17 mouse cellular contexts compared by ENCODE assay signal in genomic region chr12:91295870-91296269, GRCm38 (mm10).
DNase-seq lines count a peak whose midpoint lies in the region; ATAC-seq and TF ChIP-seq lines count a peak whose summit lies in the region.
"Had no signal": no experiment of that assay in that cellular context is flagged by ENCODE, and none has a peak within 500 bp of the region (broad histone marks: within the 10 kb centered on the region; RNA-seq: fewer than 3 reads in every experiment).

No protein-coding gene starts in this region.

- no peak for TF ChIP-seq CTCF in liver, embryonic 14.5 days (IDR thresholded peaks at IDR 0.05; ENCODE audit: low read depth)

- peak; percentile 57 for DNase-seq in midbrain, embryonic 14.5 days
- no peak for DNase-seq in midbrain, embryonic 11.5 days (ENCODE audit: low spot score, missing footprints)
- DNase-seq in c-Kit-positive CD71-positive TER-119-positive erythroid progenitor cells, embryonic 14.5 days (ENCODE audit: low spot score) = peak; percentile 69
- DNase-seq in liver, embryonic 14.5 days (ENCODE audit: low read depth in 3 of 3, low spot score in 3 of 3) = peak; percentile 63 to 70 (median 67)
- no peak for DNase-seq in adrenal gland, adult 18-20 months (ENCODE audit: low spot score in 2 of 2)
- DNase-seq: cerebellum, adult 9-10 months; gastrocnemius, postnatal 10 days; heart, adult 2 months; kidney, adult 8-10 months; kidney, postnatal 4 days; lung, postnatal 36 days; thymus, postnatal 25 days had no signal

- ATAC-seq in midbrain, embryonic 14.5 days (ENCODE audit: low FRiP score, low TSS enrichment) = no peak
- no peak for ATAC-seq in midbrain, embryonic 11.5 days (ENCODE audit: low FRiP score)
- peak; percentile 92 for ATAC-seq in liver, embryonic 14.5 days (ENCODE audit: insufficient read depth)
- ATAC-seq in neural tube, embryonic 15.5 days (ENCODE audit: low FRiP score) = peak; percentile 66
- ATAC-seq in forebrain, embryonic 15.5 days (replicated peaks) = no peak
- ATAC-seq: Patski had no signal

- H3K4me3 ChIP-seq in midbrain, embryonic 14.5 days (replicated peaks; ENCODE audit: low read depth, low read length) = no peak overlapping the region
- no peak overlapping the region for H3K4me3 ChIP-seq in midbrain, embryonic 11.5 days (ENCODE audit: low read depth, low read length)
- no peak overlapping the region for H3K4me3 ChIP-seq in liver, embryonic 14.5 days (ENCODE audit: insufficient read depth in 1 of 2, low read depth in 2 of 2, low read length in 2 of 2)
- H3K4me3 ChIP-seq in neural tube, embryonic 15.5 days (replicated peaks) = no peak overlapping the region
- H3K4me3 ChIP-seq in forebrain, embryonic 15.5 days = no peak overlapping the region
- H3K4me3 ChIP-seq: heart, adult 2 months; myocyte had no signal

- no peaks in the 10 kb centered on the region for H3K27me3 ChIP-seq in midbrain, embryonic 14.5 days (ENCODE audit: control insufficient read depth, insufficient read depth, low read length)
- H3K27me3 ChIP-seq in midbrain, embryonic 11.5 days (ENCODE audit: control insufficient read depth, insufficient read depth, low read length) = no peaks in the 10 kb centered on the region
- H3K27me3 ChIP-seq in liver, embryonic 14.5 days (ENCODE audit: control insufficient read depth, insufficient read depth, low read length) = no peaks in the 10 kb centered on the region
- no peaks in the 10 kb centered on the region for H3K27me3 ChIP-seq in neural tube, embryonic 15.5 days (replicated peaks)
- no peaks in the 10 kb centered on the region for H3K27me3 ChIP-seq in forebrain, embryonic 15.5 days
- H3K27me3 ChIP-seq: Patski had no signal

- H3K36me3 ChIP-seq in midbrain, embryonic 14.5 days (ENCODE audit: control insufficient read depth, insufficient read depth, low read length) = no peaks in the 10 kb centered on the region
- H3K36me3 ChIP-seq in midbrain, embryonic 11.5 days (ENCODE audit: control insufficient read depth, insufficient read depth, low read length) = no peaks in the 10 kb centered on the region
- peaks cover 22% of the 10 kb centered on the region for H3K36me3 ChIP-seq in liver, embryonic 14.5 days (replicated peaks; ENCODE audit: control insufficient read depth, insufficient read depth, low read depth)
- no peaks in the 10 kb centered on the region for H3K36me3 ChIP-seq in neural tube, embryonic 15.5 days
- H3K36me3 ChIP-seq in forebrain, embryonic 15.5 days = no peaks in the 10 kb centered on the region

- TF ChIP-seq EP300 in liver, embryonic 14.5 days (IDR thresholded peaks at IDR 0.05; ENCODE audit: low read depth) = peak; percentile 74

- H3K4me1 ChIP-seq in midbrain, embryonic 14.5 days (ENCODE audit: control insufficient read depth, insufficient read depth, low read length) = no peaks in the 10 kb centered on the region
- H3K4me1 ChIP-seq in midbrain, embryonic 11.5 days (ENCODE audit: control insufficient read depth, insufficient read depth, low read length) = no peaks in the 10 kb centered on the region
- H3K4me1 ChIP-seq in liver, embryonic 14.5 days (replicated peaks; ENCODE audit: control insufficient read depth in 2 of 2, insufficient read depth in 2 of 2, low read length in 1 of 2) = peaks cover 12 to 16% of the 10 kb centered on the region in 2 experiments
- H3K4me1 ChIP-seq in neural tube, embryonic 15.5 days = peaks cover 9% of the 10 kb centered on the region; the same call in 1 of the 2 replicates
- H3K4me1 ChIP-seq in forebrain, embryonic 15.5 days = no peaks in the 10 kb centered on the region

- no peak overlapping the region; the same call in 1 of the 2 replicates for H3K27ac ChIP-seq in midbrain, embryonic 14.5 days (replicated peaks; ENCODE audit: low read depth, low read length)
- H3K27ac ChIP-seq in midbrain, embryonic 11.5 days (ENCODE audit: low read depth, low read length) = no peak overlapping the region
- peak overlapping the region; percentile 57 for H3K27ac ChIP-seq in liver, embryonic 14.5 days
- H3K27ac ChIP-seq in neural tube, embryonic 15.5 days (replicated peaks) = peak overlapping the region; percentile 24; the same call in 1 of the 2 replicates
- no peak overlapping the region for H3K27ac ChIP-seq in forebrain, embryonic 15.5 days (replicated peaks)
- H3K27ac ChIP-seq: heart, adult 2 months; stomach, postnatal 0 days had no signal

- 63% methylated on average over 7 of the region's 7 CpGs for WGBS in midbrain, embryonic 14.5 days
- 87% methylated on average over 7 of the region's 7 CpGs for WGBS in midbrain, embryonic 11.5 days
- WGBS in liver, embryonic 14.5 days (ENCODE audit: insufficient replicate concordance) = 46% methylated on average over 7 of the region's 7 CpGs
- WGBS in neural tube, embryonic 15.5 days = 48% methylated on average over 7 of the region's 7 CpGs
- 87% methylated on average over 7 of the region's 7 CpGs for WGBS in forebrain, embryonic 15.5 days

- no peak overlapping the region for H3K4me2 ChIP-seq in midbrain, embryonic 14.5 days (ENCODE audit: low read length)
- no peak overlapping the region for H3K4me2 ChIP-seq in midbrain, embryonic 11.5 days
- H3K4me2 ChIP-seq in liver, embryonic 14.5 days (ENCODE audit: low read depth) = peak overlapping the region; percentile 39
- H3K4me2 ChIP-seq in neural tube, embryonic 15.5 days = peak overlapping the region; percentile 9; the same call in 1 of the 2 replicates
- H3K4me2 ChIP-seq in forebrain, embryonic 15.5 days (replicated peaks) = no peak overlapping the region

- no peak overlapping the region for H3K9ac ChIP-seq in midbrain, embryonic 14.5 days (replicated peaks; ENCODE audit: low read length)
- H3K9ac ChIP-seq in midbrain, embryonic 11.5 days (ENCODE audit: low read length) = no peak overlapping the region
- no peak overlapping the region for H3K9ac ChIP-seq in liver, embryonic 14.5 days (replicated peaks)
- no peak overlapping the region for H3K9ac ChIP-seq in neural tube, embryonic 15.5 days (replicated peaks)
- no peak overlapping the region for H3K9ac ChIP-seq in forebrain, embryonic 15.5 days (replicated peaks)

- no peaks in the 10 kb centered on the region for H3K9me3 ChIP-seq in midbrain, embryonic 14.5 days (ENCODE audit: control insufficient read depth, low read length)
- no peaks in the 10 kb centered on the region; the same call in 1 of the 2 replicates for H3K9me3 ChIP-seq in midbrain, embryonic 11.5 days (ENCODE audit: control insufficient read depth, low read length)
- H3K9me3 ChIP-seq in liver, embryonic 14.5 days (ENCODE audit: control insufficient read depth, low read length) = no peaks in the 10 kb centered on the region
- no peaks in the 10 kb centered on the region for H3K9me3 ChIP-seq in neural tube, embryonic 15.5 days (replicated peaks)
- no peaks in the 10 kb centered on the region for H3K9me3 ChIP-seq in forebrain, embryonic 15.5 days

Comparison
In these comparisons a context has a peak if more than half of its experiments do, and no peak if none do; other contexts are left out.
1. DNase-seq: peak in midbrain, embryonic 14.5 days (single experiment), c-Kit-positive CD71-positive TER-119-positive erythroid progenitor cells, embryonic 14.5 days (single experiment) and liver, embryonic 14.5 days (3 of 3); none in midbrain, embryonic 11.5 days (single experiment) and adrenal gland, adult 18-20 months (0 of 2).
2. ATAC-seq: peak in liver, embryonic 14.5 days (single experiment) and neural tube, embryonic 15.5 days (single experiment); none in midbrain, embryonic 14.5 days (single experiment), midbrain, embryonic 11.5 days (single experiment) and forebrain, embryonic 15.5 days (single experiment).
3. H3K27ac ChIP-seq: peak in liver, embryonic 14.5 days (single experiment) and neural tube, embryonic 15.5 days (single experiment); none in midbrain, embryonic 14.5 days (single experiment), midbrain, embryonic 11.5 days (single experiment) and forebrain, embryonic 15.5 days (single experiment).
4. H3K4me2 ChIP-seq: peak in liver, embryonic 14.5 days (single experiment) and neural tube, embryonic 15.5 days (single experiment); none in midbrain, embryonic 14.5 days (single experiment), midbrain, embryonic 11.5 days (single experiment) and forebrain, embryonic 15.5 days (single experiment).